Mouse (Mus musculus) stomach, postnatal 0 days (tissue): Measurements from ENCODE around the gene Pafah1b1. TPM values are rescaled to one million over a fixed set of nuclear protein-coding genes. Genes with fewer than 3 reads are reported as not detected.

Experiments
- ATAC-seq: fragments of 200-750 bp; cut with Nextera tagmentation; 2 replicates; pipeline ENCODE4 v1.8.0; 2017; ENCODE audit not compliant: low FRiP score, low TSS enrichment
- DNase-seq: peaks from one replicate; pipeline ENCODE4 v3.0.0-alpha.2; 2016; ENCODE audit warnings: low spot score
- H3K27ac ChIP-seq: fragments of 300-500 bp; sonication (generic); replicated peaks from 2 replicates; pipeline ENCODE4 v1.5.1; 2014; ENCODE audit warnings: mild to moderate bottlenecking, control low read depth
- H3K27me3 ChIP-seq: fragments of 300-500 bp; sonication (generic); 2 replicates; pipeline ENCODE4 v1.6.1; 2014; ENCODE audit warnings: low read length; ENCODE audit not compliant: control insufficient read depth, insufficient read depth
- H3K36me3 ChIP-seq: fragments of 300-500 bp; sonication (generic); 2 replicates; pipeline ENCODE4 v1.6.1; 2014; ENCODE audit warnings: low read length, mixed read lengths; ENCODE audit not compliant: control insufficient read depth, insufficient read depth
- H3K4me1 ChIP-seq: fragments of 300-500 bp; sonication (generic); replicated peaks from 2 replicates; pipeline ENCODE4 v1.6.1; 2014; ENCODE audit warnings: antibody characterized with exemption; ENCODE audit not compliant: control insufficient read depth, insufficient read depth
- H3K4me2 ChIP-seq: fragments of 300-500 bp; sonication (generic); replicated peaks from 2 replicates; pipeline ENCODE4 v1.6.1; 2014; ENCODE audit warnings: low read depth, mild to moderate bottlenecking, control low read depth, moderate library complexity
- H3K4me3 ChIP-seq: fragments of 300-500 bp; sonication (generic); 2 replicates; pipeline ENCODE4 v1.5.1; 2014; ENCODE audit warnings: low read depth, low read length, control low read depth
- H3K9ac ChIP-seq: fragments of 300-500 bp; sonication (generic); 2 replicates; pipeline ENCODE4 v1.6.1; 2014; ENCODE audit warnings: mild to moderate bottlenecking, low read length, control low read depth, mixed read lengths
- H3K9me3 ChIP-seq: fragments of 300-500 bp; sonication (generic); 2 replicates; pipeline ENCODE4 v1.6.1; 2016; ENCODE audit warnings: low read length; ENCODE audit not compliant: control insufficient read depth
- CTCF ChIP-seq: IDR thresholded peaks from 2 replicates; pipeline ENCODE4 v1.5.1; 2016; ENCODE audit warnings: antibody characterized with exemption, low read depth, mild to moderate bottlenecking, moderate library complexity
- EP300 ChIP-seq: optimal IDR thresholded peaks from 2 replicates; pipeline ENCODE3; 2016; ENCODE audit warnings: antibody characterized with exemption
- WGBS: fragments of 180-500 bp; shearing (Covaris S2); extraction: QIAGEN DNeasy Blood & Tissue Kit; methylation state at CpG from one replicate; pipeline ENCODE4 v1.1.7; 2014; 5-methylcytosine and 5-hydroxymethylcytosine counted together
- polyA plus RNA-seq: library from polyadenylated mRNA; unstranded; fragments of >200 nt; fragmentation: Nextera tagmentation; extraction: Ambion mirVana; gene quantifications from 2 replicates; pipeline ENCODE4 v1.2.1, GENCODE M21; 2015

Gene Pafah1b1
- polyA plus RNA-seq, 1 experiment from 2014 or later = 51.7 TPM

GRCm38 (mm10) chr11:74664279-74664678, 60.2 kb downstream of the Pafah1b1 start:
- WGBS = 84% methylated on average over 3 of the region's 3 CpGs

DNA sequence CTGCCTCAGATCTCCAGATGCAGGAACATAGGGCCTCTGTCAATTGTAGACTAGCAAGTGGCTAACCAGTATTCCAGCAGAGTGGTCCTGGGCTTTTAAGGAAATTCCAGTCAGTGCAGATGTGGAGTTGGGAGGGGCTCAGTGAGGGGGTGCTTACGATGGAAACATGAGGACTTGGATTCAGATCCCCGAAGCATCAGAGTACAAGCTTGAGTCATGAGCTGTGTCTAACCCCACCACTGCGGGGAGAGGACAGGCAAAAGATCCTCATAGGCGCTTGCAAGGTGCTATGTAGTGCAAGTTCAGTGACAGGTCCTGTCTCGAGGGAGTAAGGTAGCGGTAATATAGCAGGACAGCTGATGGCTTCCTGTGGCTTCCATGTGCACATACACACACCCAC, 62.2 kb downstream of the Pafah1b1 start:
- DNase-seq (peak; percentile 10), ATAC-seq (no peak)
- H3K9me3 ChIP-seq = no peaks in the 10 kb centered on the region
- H3K9ac ChIP-seq = no peak overlapping the region
- no peak overlapping the region for H3K4me2 ChIP-seq
- no peaks in the 10 kb centered on the region for H3K27me3 ChIP-seq
- TF ChIP-seq EP300 (no peak), CTCF (no peak)
- H3K27ac ChIP-seq = no peak overlapping the region
- 84% methylated on average over 6 of the region's 6 CpGs for whole genome bisulfite sequencing
- H3K4me3 ChIP-seq = no peak overlapping the region
- H3K36me3 ChIP-seq = peaks cover 54% of the 10 kb centered on the region
- no peaks in the 10 kb centered on the region for H3K4me1 ChIP-seq

More at GRCm38 (mm10) chr11:74664279-74664678, 60.2 kb downstream of the Pafah1b1 start:
- H3K27ac ChIP-seq = no peak overlapping the region
- ATAC-seq = no peak
- H3K4me2 ChIP-seq = no peak overlapping the region
- no peak overlapping the region for H3K9ac ChIP-seq
- no peak overlapping the region for H3K4me3 ChIP-seq
- H3K9me3 ChIP-seq = no peaks in the 10 kb centered on the region
- DNase-seq = no peak
- H3K4me1 ChIP-seq = no peaks in the 10 kb centered on the region
- no peaks in the 10 kb centered on the region for H3K27me3 ChIP-seq
- TF ChIP-seq EP300 (no peak), CTCF (no peak)
- peaks cover 56% of the 10 kb centered on the region for H3K36me3 ChIP-seq

DNA sequence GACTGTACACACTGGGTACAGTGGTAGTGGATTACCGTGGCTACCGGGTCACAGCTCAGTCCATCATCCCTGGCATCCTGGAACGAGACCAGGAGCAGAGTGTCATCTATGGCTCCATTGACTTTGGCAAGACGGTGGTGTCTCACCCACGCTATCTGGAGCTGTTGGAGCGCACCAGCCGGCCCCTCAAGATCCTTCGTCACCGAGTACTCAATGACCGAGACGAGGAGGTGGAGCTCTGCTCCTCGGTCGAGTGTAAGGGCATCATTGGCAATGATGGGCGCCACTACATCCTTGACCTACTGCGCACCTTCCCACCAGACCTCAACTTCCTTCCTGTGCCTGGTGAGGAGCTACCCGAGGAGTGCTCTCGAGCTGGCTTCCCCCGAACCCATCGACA, 62.8 kb downstream of the Pafah1b1 start:
- H3K27ac ChIP-seq = no peak overlapping the region
- H3K27me3 ChIP-seq = no peaks in the 10 kb centered on the region
- H3K9ac ChIP-seq = no peak overlapping the region
- no peak overlapping the region for H3K4me3 ChIP-seq
- H3K4me1 ChIP-seq = no peaks in the 10 kb centered on the region
- no peak overlapping the region for H3K4me2 ChIP-seq
- WGBS = 92% methylated on average over 19 of the region's 19 CpGs
- H3K36me3 ChIP-seq = peaks cover 54% of the 10 kb centered on the region
- no peaks in the 10 kb centered on the region for H3K9me3 ChIP-seq
- ATAC-seq (no peak), DNase-seq (peak; percentile 10)
- TF ChIP-seq EP300 (no peak), CTCF (no peak)

DNA sequence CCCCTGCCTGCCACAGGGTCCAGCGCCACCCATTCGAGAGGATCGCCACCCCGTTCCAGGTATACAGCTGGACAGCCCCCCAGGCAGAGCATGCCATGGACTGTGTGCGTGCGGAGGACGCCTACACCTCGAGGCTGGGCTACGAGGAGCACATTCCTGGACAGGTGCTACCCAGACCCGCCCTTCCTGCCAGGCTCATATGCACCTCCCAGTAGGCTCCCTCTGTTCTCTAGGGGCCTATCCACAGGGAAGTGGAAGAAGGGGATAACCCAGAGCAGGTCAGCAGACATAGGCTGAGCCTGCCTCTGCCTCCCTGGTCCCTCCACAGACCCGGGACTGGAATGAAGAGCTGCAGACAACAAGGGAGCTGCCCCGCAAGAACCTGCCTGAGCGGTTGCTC, 64.1 kb downstream of the Pafah1b1 start:
- 92% methylated on average over 13 of the region's 13 CpGs for WGBS
- Histone ChIP-seq H3K4me1 (no peaks in the 10 kb centered on the region), H3K4me3 (no peak overlapping the region), H3K9me3 (no peaks in the 10 kb centered on the region), H3K36me3 (peaks cover 52% of the 10 kb centered on the region), H3K27me3 (no peaks in the 10 kb centered on the region), H3K4me2 (no peak overlapping the region), H3K9ac (no peak overlapping the region), H3K27ac (no peak overlapping the region)
- ATAC-seq (no peak), DNase-seq (no peak)
- no peak for TF ChIP-seq CTCF
- no peak for TF ChIP-seq EP300

DNA sequence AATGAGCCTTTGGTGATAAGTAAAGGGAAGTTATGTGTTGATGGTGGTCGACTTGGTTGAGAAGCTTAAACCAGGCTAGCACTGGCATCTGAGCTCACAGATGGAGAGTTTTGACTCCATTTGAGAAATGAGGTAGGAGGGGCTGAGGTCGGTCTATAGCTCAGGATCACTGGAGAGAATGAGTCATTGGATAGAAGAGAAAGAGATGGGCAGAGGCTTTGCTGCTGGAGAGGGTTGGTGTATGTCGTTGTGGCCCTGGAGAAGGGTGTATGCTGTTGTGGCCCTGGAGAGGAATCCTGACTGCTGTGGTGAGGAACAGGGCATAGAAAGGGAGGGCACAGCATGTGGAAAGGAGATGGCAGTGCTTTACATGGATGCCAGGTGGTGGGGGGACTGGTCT, 68.5 kb downstream of the Pafah1b1 start:
- H3K4me2 ChIP-seq = no peak overlapping the region
- H3K36me3 ChIP-seq = peaks cover 22% of the 10 kb centered on the region
- DNase-seq (no peak), ATAC-seq (no peak)
- H3K27ac ChIP-seq = no peak overlapping the region
- H3K9ac ChIP-seq = no peak overlapping the region
- H3K9me3 ChIP-seq = no peaks in the 10 kb centered on the region
- H3K4me3 ChIP-seq = no peak overlapping the region
- TF ChIP-seq CTCF (no peak), EP300 (no peak)
- H3K4me1 ChIP-seq = peaks cover 4% of the 10 kb centered on the region; the same call in 1 of the 2 replicates
- 49% methylated on average over 3 of the region's 3 CpGs for WGBS
- H3K27me3 ChIP-seq = no peaks in the 10 kb centered on the region

DNA sequence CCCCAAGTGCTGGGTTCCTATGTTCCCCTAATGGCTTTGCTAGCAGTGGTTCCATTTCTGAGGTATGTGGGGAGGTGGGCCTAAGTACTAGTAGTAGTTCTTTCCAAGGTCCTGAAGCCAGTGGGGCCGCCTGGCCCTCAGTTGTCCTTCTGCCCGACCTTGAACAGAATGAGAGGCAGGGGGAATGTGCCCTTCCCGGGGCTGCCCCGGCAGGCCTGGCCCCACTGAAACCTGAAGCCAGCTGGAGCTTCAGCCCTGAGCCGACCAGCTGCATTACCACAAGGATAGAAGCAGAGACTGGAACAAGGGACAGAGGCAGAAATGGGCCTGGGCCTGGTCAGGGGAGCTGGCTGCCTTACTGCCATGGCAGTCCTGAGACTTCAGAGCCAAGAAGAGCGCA, 71.1 kb downstream of the Pafah1b1 start:
- no peaks in the 10 kb centered on the region for H3K27me3 ChIP-seq
- no peaks in the 10 kb centered on the region for H3K9me3 ChIP-seq
- no peak overlapping the region for H3K9ac ChIP-seq
- peak overlapping the region; percentile 24; the same call in 1 of the 2 replicates for H3K27ac ChIP-seq
- peaks cover 4% of the 10 kb centered on the region; the same call in 1 of the 2 replicates for H3K4me1 ChIP-seq
- TF ChIP-seq CTCF (no peak), EP300 (no peak)
- ATAC-seq (no peak), DNase-seq (no peak)
- H3K36me3 ChIP-seq = peaks cover 6% of the 10 kb centered on the region; the same call in 1 of the 2 replicates
- no peak overlapping the region for H3K4me3 ChIP-seq
- WGBS = 50% methylated on average over 6 of the region's 6 CpGs
- H3K4me2 ChIP-seq = no peak overlapping the region
